Mouse (Mus musculus): ENCODE data around the gene Stpg1.

Gene Stpg1

GRCm38 (mm10) chr4:135494521-135495396 is at the start of gene Stpg1, which contains the start of gene Nipal3:
Gene Stpg1, plus strand, starts transcription at chr4:135494790.
Gene Nipal3, minus strand, starts transcription at chr4:135495038.
- DNase-seq: peak; percentile 96

DNA sequence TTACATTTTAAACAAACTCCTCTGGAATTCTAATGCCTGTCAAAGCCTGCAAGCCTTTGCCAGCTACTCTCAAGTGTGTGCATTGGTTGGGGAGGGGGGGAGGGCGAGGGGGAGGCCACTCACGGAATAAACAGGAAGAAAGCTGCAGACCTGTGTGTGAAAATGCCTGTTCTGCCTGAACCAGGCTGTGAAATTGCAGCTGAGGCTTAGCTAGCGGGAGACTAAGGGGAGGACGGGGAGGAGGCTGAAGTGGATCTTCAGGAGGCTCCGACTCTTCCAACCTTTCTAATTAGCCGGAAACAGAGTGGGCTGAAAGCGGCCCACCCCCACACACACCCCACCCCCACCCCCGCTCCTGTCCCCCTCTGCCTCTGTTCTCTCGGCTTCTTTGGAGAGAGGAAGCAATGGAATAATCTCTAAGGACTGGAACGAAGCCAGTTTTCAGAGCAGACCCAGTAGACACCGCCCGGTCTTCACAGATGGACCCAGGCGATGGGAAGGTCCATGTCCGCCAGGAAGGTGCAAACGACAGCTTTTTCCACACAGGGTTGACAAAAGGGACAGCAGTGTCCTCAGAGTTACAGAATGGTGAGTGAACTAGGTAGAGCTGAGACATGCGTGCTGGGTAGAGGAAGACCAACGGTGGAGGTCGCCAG is 43.1 kb upstream of the Stpg1 start:
- peak; percentile 39 for DNase-seq

DNA sequence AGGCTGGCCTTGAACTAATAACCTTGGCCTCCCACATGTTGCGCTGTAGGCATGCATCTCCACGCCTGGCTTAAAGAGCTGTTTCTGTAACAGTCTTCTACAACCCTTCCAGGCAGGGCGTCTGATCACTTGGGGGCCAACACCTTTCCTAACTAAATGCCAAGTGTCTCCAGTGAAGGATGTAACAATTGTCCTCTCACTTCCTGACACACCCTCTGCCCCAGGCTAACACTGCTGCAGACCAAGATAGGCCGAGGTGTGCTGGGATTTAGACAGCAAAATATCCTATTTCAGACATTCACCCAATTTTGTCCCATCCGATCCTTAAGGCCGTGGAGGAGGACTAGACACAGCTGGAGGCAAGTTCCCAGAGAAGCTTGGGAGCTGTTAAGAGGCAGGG is 41.4 kb upstream of the Stpg1 start:
- peak; percentile 51 for DNase-seq

DNA sequence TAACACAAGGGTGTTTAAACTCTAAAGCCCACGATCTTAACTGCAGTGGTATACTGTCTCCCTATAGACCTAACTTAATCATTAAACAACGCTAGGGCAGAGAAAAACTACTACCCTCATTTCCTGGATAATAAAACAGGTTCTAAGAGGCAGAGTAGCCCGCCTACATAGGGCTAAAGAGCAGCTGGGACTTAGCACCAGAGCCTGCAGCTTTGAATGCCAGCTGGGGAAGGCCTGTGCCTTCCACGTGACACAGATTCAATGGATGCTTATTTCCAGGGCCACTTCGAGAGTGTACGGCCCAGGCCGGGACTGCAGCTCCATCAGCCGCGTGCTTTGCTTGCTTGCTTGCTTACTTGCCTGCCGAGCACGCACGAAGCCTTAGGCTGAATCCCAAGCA is 41.0 kb upstream of the Stpg1 start:
- peak; percentile 24 for DNase-seq

DNA sequence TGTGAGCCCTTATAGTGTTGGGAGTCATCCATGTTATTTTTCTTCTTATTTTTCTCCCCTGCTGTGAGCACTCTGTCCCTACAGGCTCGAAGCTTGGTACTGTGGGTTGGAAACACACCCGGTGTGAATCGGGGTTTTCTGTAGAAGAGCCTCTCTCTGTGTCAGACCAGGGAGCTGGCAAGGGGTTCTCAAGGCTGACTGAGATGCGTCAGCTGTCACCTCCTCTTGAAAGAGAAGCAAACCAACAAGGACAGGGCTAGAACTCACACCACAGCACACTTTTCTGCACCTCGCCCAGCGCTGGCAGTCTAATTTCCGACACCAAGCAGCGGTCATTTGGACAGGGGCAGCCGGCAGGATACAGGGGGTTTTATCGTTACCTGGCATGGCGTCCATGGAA is 31.2 kb upstream of the Stpg1 start:
- no peak for DNase-seq

DNA sequence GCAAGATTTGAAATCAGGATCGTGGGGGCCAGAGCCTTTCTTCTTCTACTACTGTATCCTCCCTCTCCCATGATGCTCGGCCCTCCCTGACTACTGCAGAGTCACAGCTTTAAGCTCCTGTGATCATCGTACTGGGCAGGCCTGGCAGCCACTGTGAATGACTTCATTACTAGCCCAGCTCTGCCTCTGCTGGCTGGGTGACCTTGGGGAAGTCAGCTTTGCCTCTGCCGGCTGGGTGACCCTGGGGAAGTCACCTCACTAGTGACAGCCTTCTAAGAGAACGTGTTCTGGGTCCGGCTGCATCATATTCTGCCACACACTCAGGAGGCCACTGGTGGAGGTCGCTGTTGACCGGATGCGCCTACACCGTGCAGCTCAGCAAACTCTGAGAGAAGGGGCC is 16.7 kb upstream of the Stpg1 start:
- no peak for DNase-seq

- DNase-seq: no peak
These were observed 14.2 kb upstream of the Stpg1 start for GRCm38 (mm10) chr4:135480370-135480769.

GRCm38 (mm10) chr4:135485086-135485485 is 9.5 kb upstream of the Stpg1 start:
- DNase-seq: no peak

DNA sequence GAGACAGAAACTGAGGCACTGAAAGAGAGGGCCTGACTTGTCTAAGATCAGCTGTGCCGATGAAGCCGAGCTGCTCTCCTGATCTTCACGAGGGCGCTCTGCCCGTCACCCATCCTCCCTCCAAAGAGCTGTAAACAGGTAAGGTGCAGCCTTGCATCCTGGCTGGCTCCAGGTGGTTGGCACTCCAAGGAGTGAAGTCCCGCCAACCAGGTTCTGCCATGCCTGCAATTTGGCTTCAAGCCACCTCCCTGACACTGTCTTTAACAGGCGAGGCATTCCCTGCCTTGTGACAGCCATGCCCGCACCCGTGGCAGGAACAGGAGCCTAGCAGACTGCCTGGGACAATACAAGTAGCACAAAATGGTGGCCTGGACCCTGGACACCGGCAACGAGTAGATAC is 8.2 kb upstream of the Stpg1 start:
- no peak for DNase-seq

- DNase-seq: no peak
These were observed 5.3 kb upstream of the Stpg1 start for GRCm38 (mm10) chr4:135489256-135489655.

GRCm38 (mm10) chr4:135493271-135493670 is 1.3 kb upstream of the Stpg1 start:
- DNase-seq: no peak

DNA sequence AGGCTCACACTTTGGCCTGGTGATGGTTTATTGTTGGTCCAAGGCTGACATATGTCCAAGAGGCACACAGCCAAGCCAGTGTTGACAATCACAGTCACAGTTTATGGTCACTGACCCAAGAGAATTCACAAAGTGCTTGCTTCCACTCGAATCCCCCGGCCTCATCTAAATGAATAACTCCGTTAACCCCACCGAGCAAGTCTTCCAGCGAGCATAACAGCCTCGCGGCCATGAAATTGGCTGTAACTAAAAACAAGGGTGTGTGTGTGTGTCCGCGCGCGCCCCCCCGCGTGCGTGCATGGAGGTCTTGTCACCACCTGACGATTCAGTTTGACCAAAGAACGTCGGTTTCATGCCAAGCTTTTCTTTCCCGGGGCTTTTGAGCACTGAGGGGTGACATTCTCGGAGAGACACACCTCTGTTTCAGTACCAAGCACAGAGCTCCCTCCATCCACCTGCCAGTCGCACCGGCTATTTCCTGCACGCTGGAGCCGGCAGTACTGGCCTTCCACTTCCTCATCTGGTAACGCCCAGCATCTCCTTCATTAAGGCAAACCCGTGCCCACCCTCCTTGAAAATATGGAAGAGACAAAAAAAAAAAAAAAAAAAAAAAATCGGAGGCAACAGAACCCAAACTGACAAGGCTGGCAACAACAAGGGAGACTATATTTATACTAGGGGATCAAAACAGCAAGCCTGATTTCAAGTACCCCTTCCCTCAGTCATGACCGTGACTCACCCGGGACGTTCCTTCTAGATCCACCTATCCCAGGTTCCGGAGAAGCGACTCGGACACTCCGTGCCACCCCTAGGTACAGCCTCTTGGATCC is 684 bp upstream of the Stpg1 start:
- peak; percentile 48 for DNase-seq

GRCm38 (mm10) chr4:135495397-135495791 is 804 bp downstream of the Stpg1 start:
- DNase-seq: no peak

GRCm38 (mm10) chr4:135495810-135496209 is 1.2 kb downstream of the Stpg1 start:
- peak; percentile 89 for DNase-seq

- DNase-seq: no peak
These were observed 3.5 kb downstream of the Stpg1 start for GRCm38 (mm10) chr4:135498136-135498535.

GRCm38 (mm10) chr4:135499831-135500230 is 5.2 kb downstream of the Stpg1 start:
- DNase-seq: no peak

DNA sequence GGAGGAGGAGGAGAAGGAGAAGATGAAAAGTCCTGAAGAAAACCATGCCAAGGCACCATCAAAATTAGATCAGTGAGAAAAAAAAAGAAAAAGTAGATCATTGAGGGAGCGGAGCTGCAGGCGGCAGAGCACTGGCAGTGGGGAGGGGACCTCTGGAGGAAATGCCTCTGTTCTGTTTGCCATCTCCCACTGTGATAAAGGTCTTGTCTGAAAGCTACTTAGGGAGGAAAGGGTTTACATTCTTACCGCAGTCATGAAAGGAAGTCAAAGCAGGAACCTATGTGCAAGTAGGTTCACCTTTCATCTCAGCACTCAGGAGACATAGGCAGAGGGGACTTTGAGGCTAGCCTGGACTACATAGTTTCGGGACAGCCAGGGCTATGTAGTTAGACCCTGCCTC is 7.0 kb downstream of the Stpg1 start:
- DNase-seq: no peak

- DNase-seq: peak; percentile 54
These were observed 11.2 kb downstream of the Stpg1 start for GRCm38 (mm10) chr4:135505794-135506193.

GRCm38 (mm10) chr4:135507547-135508350 is 13.2 kb downstream of the Stpg1 start:
- DNase-seq: peak; percentile 51

GRCm38 (mm10) chr4:135508419-135509039 is 13.9 kb downstream of the Stpg1 start:
- DNase-seq: peak; percentile 79

DNA sequence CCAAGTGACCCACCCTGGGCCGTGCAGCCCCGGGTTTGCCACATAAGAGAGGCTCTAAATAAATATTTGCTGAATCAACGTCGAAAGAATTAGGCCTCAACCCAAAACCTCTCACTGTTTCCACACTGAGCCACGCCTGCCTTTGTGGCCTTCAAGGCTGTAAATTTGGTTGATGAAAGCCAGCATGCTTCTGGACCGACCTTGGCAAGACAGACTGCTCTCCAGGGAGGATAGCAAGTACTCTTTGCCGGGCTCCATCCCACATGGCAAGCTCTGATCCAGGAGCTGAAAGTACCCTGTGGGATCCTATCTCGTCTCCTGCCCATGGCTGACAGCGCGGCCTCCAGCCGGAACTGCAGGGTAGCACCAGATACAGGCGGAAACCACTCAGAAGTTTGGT is 14.9 kb downstream of the Stpg1 start:
- DNase-seq: no peak

DNA sequence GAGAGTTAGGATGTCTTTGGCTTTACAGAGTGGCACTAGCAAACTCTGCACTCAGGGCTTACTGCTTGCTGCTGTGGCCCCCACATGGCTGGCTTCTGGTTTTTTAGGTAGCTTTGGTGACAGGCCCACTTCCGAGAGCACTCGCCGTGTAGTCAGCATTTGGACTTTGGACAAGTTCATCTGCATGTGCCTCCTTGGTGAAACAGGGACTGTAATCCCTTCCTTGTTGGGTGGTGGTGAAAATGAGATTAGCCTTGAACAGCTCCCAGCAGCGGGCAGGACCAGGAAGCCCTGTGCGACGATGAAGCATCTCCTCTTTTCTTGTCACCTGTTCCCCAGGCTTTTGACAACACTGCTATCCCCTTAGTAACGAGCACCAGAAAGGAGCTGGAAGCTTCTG is 19.3 kb downstream of the Stpg1 start:
- no peak for DNase-seq

Measured in kidney, postnatal 14 days (tissue).